Mouse (Mus musculus) cerebellum, adult 8-10 months (tissue): ENCODE measurements around the gene Cpn1.
A peak's percentile ranks its signal among the peaks of the same experiment; 100 is the strongest.
"Not testable (repeated sequence)": the region's sequence is repeated elsewhere in the genome, so short reads cannot be mapped to it uniquely, and the experiment has no call there.

Experiments used
- DNase-seq: peaks from one replicate; pipeline ENCODE4 v3.0.0; 2022

Cpn1 gene

DNA sequence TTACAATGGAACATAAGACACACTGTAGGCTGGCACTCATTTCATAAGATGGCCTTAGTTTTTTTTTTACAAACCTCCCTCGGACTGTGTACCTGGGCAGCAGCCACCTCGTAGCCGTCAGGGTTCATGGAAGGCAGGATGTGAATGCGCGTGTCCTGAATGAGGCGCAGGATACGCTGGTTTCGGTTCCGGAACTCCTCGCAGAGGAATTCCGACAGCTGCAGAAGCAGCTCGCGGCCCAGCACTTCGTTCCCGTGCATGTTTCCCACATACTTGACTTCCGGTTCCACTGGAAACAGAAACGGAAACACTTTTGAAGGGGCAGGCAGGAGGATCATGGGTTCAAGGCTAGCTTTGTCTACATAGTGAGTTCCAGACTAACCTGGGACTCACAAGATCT, 5.6 kb downstream of the Cpn1 start:
- no peak for DNase-seq

- DNase-seq, result no peak
Measured at GRCm38 (mm10) chr19:43977799-43978198, 8.6 kb downstream of the Cpn1 start.

- DNase-seq, result no peak
Measured at GRCm38 (mm10) chr19:43976661-43977060, 9.7 kb downstream of the Cpn1 start.

DNA sequence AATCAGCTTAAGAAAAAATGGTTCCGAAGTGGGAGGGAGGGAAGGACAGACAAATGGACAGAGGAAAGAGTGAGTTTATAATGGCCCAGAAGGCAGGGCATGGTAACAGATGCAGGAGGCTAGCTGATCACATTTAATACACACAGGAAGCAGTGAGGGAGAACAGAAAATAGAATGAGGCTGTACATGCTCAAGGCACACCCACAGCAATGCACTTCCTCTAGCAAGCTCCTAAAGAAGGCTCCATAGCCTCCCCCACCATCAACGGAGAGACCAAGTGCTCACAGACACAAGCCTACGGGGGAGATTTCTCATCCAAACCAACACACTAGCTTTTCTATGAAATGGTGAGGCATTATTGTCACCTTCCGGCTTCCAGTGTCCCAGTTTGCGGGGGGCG, 12.1 kb downstream of the Cpn1 start:
- DNase-seq, result no peak

DNA sequence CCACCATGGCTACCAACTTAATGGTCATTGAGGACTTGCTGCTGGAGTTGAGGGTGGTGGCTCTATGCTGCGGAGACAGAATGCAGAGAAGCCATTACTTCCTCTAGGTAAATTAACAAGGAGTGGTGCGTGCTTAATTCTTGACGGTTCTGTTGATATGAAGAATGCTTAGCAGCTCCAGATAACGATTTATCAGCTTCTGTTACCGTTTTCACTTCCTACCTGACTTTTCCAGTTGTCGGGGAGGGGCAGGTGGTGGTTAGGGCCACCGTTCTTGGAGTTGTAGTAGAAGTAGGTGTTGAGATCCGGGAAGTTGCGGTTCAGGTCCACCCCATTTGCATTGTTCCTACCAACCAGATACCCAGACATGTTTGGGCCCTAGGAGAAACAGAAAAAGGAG, 12.6 kb downstream of the Cpn1 start:
- no peak for DNase-seq

GRCm38 (mm10) chr19:43972129-43972528, 14.2 kb downstream of the Cpn1 start:
- DNase-seq, result no peak

- no peak for DNase-seq
Measured at GRCm38 (mm10) chr19:43968436-43969026, 17.8 kb downstream of the Cpn1 start.

DNA sequence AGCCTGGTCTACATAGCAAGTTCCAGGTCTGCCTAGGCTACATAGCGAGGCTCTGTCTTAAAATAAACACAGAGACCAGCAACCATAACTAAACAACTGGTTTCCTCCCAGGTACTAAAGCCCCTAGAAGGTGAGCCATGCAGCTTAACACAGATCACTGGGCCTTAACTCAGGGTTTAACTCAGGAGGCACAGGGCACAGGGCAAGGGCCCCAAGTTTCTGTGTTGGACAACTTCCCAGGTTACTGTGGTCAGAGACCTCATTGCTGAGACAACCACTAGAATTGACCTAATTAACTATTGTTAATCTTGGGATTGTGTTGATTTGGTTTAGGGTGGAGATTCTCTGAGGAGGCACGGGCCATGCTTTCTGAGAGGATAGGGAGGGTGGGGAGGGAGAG, 19.9 kb downstream of the Cpn1 start:
- DNase-seq, result no peak

- DNase-seq, result no peak
Measured at GRCm38 (mm10) chr19:43965496-43966085, 20.8 kb downstream of the Cpn1 start.

DNA sequence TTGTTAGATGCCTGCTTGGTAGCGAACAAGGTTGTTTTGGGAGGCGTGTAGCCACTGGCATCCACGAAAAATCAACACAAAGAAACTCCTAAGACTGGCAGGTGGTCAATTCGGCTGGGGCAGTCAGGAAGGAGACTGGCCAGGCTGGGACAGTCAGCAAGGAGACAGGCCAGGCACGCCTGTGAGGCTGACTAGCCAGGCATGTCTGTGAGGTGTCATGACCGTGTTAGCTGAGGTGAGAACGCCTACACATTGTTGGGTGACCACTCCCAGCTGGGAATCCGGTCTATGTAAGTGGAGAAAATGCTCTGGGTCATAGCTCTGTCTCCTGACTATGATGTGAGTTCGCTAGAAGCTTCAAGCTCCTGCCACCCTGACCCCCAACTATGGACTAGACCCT, 23.6 kb downstream of the Cpn1 start:
- no peak for DNase-seq

- DNase-seq, result no peak
Measured at GRCm38 (mm10) chr19:43961185-43961584, 25.2 kb downstream of the Cpn1 start.

- DNase-seq, result no peak
Measured at GRCm38 (mm10) chr19:43960014-43960413, 26.3 kb downstream of the Cpn1 start.

DNA sequence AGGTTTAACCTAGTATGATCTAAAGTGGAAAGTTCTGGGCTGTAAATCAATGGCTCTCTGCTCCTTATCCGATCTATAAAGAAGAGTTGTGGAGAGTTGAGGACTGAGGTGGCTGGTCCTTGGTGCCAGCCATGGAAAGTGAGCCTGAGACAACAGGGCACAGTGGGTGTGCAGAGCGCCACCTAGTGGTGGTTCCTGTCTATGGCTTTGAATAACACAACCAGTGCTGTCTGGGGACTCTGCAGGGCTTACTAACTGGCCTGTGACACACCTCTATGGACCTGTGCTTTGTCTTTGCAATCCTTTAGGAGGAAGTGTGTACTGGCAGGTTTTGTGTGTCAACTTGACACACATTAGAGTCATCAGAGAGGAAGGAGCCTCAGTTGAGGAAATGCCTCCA, 27.2 kb downstream of the Cpn1 start:
- peak; percentile 55 for DNase-seq

- DNase-seq, result no peak
Measured at GRCm38 (mm10) chr19:43957881-43958280, 28.5 kb downstream of the Cpn1 start.

DNA sequence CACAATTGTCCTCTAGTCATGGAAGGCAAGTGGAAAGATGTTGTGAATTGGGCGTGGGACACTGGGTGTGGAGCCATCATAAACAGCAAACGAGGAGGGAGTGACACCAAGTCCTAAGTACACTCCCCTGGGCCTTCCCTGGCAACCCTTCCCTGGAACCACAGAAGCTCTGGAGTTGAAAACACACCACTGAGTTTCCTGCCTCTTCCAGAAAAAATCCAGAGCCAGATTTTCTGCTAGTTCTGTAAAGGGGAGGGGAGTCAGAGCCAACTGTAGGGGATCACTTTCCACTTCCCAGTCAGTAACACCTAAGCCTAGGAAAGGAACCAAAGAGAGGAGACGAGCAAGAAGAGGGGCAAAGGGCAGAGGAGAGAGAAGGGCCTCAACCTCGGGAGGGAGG, 29.0 kb downstream of the Cpn1 start:
- no peak for DNase-seq

DNA sequence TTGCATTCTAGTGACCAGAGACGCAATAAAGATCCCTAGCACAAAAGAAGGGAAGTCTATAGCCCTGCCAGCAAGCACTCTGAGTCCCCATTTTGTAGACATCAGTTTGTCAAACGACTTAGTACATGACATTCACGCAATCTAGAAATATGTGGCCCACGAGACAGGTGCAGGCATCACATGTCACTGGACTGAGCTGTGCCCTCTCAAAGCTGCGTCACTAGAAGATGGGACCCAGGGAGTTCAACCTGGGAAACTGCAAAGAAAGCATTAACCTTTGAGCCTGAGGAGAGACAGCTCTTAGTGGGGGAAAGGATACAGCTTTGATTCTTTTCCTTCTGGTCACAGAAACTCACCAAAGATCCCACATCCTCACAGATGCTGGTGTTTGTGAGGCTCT, 31.1 kb downstream of the Cpn1 start:
- DNase-seq, result no peak

- DNase-seq, result no peak
Measured at GRCm38 (mm10) chr19:43954864-43955263, 31.5 kb downstream of the Cpn1 start.

DNA sequence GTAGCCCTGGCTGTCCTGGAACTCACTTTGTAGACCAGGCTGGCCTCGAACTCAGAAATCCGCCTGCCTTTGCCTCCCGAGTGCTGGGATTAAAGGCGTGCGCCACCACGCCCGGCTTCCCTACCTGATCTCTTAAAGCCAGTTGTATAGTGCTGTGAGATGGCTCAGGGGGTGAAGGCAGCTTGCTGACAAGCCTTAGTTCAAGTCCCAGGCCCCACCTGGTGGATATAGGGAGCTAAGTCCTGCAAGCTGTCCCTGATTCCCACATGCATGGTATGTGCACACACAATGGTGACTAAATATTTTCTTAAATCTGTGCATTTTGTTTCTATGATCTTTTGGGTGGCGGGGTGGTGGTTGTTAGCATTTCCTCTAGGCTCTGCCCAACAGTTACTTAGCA, 33.4 kb downstream of the Cpn1 start:
- DNase-seq, result not testable (repeated sequence)

- no peak for DNase-seq
Measured at GRCm38 (mm10) chr19:43949111-43949810, 37.1 kb downstream of the Cpn1 start.

DNA sequence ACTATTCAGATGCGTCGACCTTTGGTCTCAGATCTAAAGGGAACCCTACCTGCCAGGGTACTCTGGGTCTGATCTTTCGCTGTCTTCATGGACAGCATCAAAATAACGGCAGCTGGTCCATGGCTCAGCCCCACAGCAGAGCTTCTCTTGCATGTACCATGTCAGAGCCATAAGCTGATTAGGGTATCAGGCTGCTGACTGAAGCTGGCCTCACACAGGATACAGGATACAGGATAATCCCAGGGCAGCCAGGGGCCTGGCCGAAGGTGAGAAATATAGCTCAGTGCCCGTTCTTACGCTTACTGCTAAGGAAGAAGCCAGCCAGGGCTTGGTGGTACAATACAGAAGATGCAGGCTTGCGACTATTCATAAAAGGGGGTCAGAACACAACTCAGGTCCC, 41.8 kb downstream of the Cpn1 start:
- DNase-seq, result no peak

DNA sequence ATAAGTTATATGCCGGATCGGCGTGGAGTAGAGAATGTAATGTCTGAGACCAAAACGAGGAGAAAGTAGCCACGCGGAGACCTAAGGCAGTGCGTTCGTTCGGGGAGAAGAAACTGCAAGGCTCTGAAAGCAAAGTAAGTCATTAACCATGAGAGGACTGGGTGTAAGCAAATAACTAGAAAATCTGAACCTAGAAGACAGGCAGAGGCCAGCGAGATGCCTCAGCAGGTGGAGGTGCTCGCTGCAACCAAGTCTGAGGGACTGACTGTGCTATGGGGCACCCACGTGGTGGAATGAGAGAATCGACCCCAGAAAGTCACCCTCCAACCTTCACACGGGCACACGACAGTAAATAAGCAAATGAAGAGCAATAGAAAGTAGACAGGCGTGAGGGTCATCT, 43.3 kb downstream of the Cpn1 start:
- DNase-seq, result no peak

DNA sequence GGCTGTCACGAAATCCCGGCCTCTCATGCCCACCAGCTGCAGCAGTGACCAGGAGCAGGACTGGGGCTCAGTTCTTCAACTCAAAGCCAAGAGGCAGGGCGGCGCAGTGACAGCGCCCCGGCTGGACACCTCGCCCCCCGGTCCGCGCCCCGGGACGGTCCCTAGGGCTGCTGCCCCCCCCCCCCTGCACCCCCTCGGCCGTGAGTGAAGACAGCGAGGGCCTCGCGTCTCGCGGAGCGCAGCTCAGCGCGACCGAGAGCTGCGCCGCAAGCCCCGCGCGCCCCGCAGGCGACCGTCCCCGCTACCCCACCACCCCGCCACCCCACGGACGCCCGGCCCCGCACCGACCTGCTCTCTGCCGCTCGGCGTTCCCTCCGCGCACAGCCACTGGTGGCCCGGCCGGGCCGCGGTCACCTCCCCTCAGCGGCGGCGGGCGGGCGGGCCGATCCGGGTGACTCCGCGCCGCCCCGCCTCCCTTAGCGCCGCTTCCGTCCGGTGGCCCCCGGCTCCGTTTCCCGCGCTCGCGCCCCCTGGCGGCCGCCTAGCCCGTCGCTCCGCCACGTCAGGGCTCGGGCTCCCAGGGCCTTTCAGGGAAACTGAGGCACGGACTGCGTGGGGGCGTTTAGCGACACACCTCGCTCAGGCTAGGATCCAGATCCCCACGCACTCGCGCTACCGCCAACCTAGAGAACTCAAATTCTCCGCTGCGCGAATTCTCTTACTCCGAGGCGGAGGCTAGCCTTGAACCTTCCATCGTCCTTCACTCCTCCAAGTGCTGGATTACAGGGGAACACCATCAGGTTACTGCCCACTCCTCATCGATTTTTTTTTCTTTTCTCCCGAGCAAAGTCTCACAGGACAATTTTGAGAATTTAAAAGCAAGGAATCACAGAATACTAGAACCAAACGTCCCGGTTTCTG, 46.3 kb downstream of the Cpn1 start, which contains the start of gene Dnmbp:
Gene Dnmbp (minus strand): TSS at position 423 of the 921 bp plus-strand sequence.
- peak; percentile 81 for DNase-seq

DNA sequence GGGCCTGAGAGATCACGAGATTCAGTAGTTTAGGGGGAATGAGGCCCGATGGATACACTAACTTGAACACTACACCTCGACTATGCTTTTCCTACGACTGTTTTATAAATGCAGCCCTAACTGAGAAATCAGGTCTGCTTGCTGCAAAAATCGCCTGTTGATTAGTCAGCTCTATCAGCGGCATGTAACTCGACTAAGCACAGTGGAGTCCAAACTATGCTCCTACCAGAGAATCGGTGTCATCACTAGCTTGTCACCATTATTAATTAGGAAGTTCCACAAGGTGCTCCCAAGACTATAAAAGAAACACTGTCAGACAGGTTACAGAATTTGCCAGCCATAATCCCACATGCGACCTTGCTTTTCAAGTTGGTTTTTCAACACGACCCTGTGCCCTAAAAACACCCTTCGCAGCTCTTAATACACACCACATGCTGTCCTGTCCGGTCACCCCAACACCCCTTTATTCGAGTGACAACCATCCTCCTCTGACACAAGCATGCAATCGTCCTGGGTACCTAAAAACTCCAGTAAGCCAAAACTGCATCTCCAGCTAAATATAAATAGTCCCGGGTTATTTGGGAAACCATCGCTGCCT, 47.1 kb downstream of the Cpn1 start:
- DNase-seq, result no peak
